Mouse (Mus musculus): Measurements from ENCODE around the gene Tmem216.

Gene Tmem216

DNA sequence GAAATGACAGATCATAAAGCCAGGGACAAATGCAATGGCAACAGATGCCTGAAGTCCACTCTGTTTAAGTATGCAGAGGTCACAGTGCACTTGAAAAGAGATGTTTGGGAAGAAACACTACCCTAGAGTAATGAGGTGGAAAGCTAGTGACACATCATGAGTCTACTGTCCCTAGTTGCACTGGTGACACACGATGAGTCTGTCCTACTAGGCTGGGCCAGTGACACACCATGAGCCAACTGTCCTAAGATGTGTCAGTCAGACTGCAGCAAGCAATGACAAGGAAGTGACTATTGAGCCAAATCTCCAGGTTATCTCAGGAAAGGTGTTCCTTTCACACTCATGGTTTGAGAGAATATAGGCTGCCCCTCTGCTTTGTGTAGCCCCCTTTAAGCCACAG lies 60.4 kb downstream of the Tmem216 start:
- no peak for DNase-seq (ENCODE audit: low spot score in 2 of 2)

- DNase-seq (ENCODE audit: low spot score in 2 of 2): peak; percentile 9 to 16
Observed at GRCm38 (mm10) chr19:10486264-10486738, 69.7 kb downstream of the Tmem216 start.

All from spleen, postnatal 36 days (tissue).